Mouse (Mus musculus) bone marrow macrophage, adult 2 months (primary cell): ENCODE measurements around the gene Dpep3.

ENCODE experiments used
- CTCF ChIP-seq: IDR thresholded peaks from 2 replicates; pipeline ENCODE4 v1.5.1; 2012; ENCODE audit warnings: low read depth, mild to moderate bottlenecking, low read length, moderate library complexity
- POLR2A ChIP-seq: IDR thresholded peaks from 2 replicates; pipeline ENCODE4 v1.6.1; 2012; ENCODE audit warnings: mild to moderate bottlenecking, low read depth, low read length, borderline replicate concordance

DNA sequence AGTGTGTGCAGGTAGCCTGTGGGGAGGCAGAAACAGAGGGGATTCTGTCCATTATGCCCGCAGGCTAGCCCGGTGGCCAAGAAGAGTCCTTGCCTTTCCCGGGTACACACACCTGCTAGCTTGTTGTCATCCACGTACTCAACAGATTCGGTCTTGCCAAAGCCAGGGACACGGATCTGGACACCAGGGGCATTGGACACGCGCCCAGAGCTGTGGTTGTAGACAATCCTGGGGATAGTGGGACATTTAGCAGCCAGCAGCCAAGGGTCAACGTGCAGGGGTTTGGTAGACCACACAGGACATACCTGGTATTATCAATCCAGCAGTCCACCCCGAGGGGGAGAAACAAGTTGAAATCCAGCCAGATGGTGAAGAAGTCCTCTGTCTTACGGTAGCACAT, 37.2 kb downstream of the Dpep3 start:
- TF ChIP-seq CTCF (no peak), POLR2A (no peak)
